Mouse (Mus musculus): Measurements from ENCODE around the gene Tmem50b. TPM values are rescaled to one million over a fixed set of nuclear protein-coding genes. Genes with fewer than 3 reads are reported as not detected.
A peak's percentile ranks its signal among the peaks of the same experiment; 100 is the strongest.
"Not testable (repeated sequence)": the region's sequence is repeated elsewhere in the genome, so short reads cannot be mapped to it uniquely, and the experiment has no call there.

Tmem50b gene
- 13.3 and 14.0 TPM in 2 replicates for polyA plus RNA-seq (2014; fragmentation: Nextera tagmentation; extraction: Ambion mirVana)

- peaks cover 13% of the 10 kb centered on the region for H3K27me3 ChIP-seq (replicated peaks; ENCODE audit: control insufficient read depth, insufficient read depth, low read length)
- H3K36me3 ChIP-seq (ENCODE audit: control insufficient read depth, insufficient read depth, low read length) = no peaks in the 10 kb centered on the region
- H3K4me1 ChIP-seq (replicated peaks; ENCODE audit: control insufficient read depth, insufficient read depth, low read length) = peaks cover 15% of the 10 kb centered on the region
- no peak within 1 kb of the TSS for H3K27ac ChIP-seq (ENCODE audit: low read depth, low read length)
- peak within 1 kb of the TSS; percentile 65 for H3K9ac ChIP-seq (ENCODE audit: low read depth, low read length)
- DNase-seq (ENCODE audit: low spot score) (peak; percentile 98), ATAC-seq (replicated peaks; ENCODE audit: low FRiP score) (peak; percentile 99)
- WGBS = 0% methylated on average over 34 of the region's 34 CpGs
- peak within 1 kb of the TSS; percentile 99 for H3K4me2 ChIP-seq
- no peaks in the 10 kb centered on the region for H3K9me3 ChIP-seq (ENCODE audit: control insufficient read depth, low read length)
- peak within 1 kb of the TSS; percentile 77 for H3K4me3 ChIP-seq (ENCODE audit: low read depth, low read length)
Observed at GRCm38 (mm10) chr16:91597672-91598010, at the start of gene Tmem50b. Tmem50b (minus strand) TSS chr16:91597800.

- H3K9ac ChIP-seq (ENCODE audit: low read depth, low read length) = peak within 1 kb of the TSS; percentile 96
- H3K9me3 ChIP-seq (ENCODE audit: control insufficient read depth, low read length) = no peaks in the 10 kb centered on the region
- H3K4me3 ChIP-seq (ENCODE audit: low read depth, low read length) = peak within 1 kb of the TSS; percentile 83
- H3K4me1 ChIP-seq (replicated peaks; ENCODE audit: control insufficient read depth, insufficient read depth, low read length) = peaks cover 15% of the 10 kb centered on the region
- peak within 1 kb of the TSS; percentile 99 for H3K27ac ChIP-seq (ENCODE audit: low read depth, low read length)
- no peaks in the 10 kb centered on the region for H3K27me3 ChIP-seq (replicated peaks; ENCODE audit: control insufficient read depth, insufficient read depth, low read length)
- WGBS = under 1% methylated on average over 59 of the region's 59 CpGs
- H3K36me3 ChIP-seq (ENCODE audit: control insufficient read depth, insufficient read depth, low read length) = peaks cover 20% of the 10 kb centered on the region
- ATAC-seq (replicated peaks; ENCODE audit: low FRiP score) (peak; percentile 88), DNase-seq (ENCODE audit: low spot score) (peak; percentile 95)
- H3K4me2 ChIP-seq = peak within 1 kb of the TSS; percentile 99
Observed at GRCm38 (mm10) chr16:91646681-91647419, 49.2 kb upstream of the Tmem50b start, which contains the start of gene Gart. Gart (minus strand) TSS chr16:91646952.

DNA sequence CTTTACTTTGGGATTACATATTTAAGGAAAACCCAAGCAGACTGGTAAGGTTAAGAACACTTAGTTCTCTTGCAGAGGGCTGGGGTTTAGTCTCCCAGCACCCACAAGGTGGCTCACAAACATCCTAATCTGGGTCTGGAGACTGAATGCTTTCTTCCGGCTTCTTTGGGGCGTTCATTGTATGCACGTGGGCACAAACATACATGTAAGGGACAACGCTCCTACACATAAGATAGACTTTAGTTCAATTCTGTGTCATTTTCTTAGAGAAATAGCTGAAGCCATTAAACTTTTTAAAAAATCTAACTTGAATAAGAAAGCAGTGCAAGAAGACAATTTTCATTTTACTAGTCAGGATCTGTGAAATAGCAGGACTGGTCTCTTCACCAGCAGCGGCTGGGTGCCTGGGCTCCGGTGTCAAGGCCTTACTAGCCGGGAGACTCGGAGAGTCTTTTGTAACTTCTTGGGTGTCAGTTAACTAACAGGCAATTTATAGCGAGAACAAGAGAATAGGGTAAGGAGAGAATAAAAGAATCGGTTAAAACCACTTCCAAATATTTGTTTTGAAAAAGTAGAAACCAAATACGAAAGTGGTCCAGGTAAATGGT lies 48.5 kb upstream of the Tmem50b start:
- peak overlapping the region; percentile 83 for H3K4me3 ChIP-seq (ENCODE audit: low read depth, low read length)
- H3K4me1 ChIP-seq (replicated peaks; ENCODE audit: control insufficient read depth, insufficient read depth, low read length) = peaks cover 15% of the 10 kb centered on the region
- DNase-seq (ENCODE audit: low spot score) (no peak), ATAC-seq (replicated peaks; ENCODE audit: low FRiP score) (no peak)
- peak overlapping the region; percentile 96 for H3K9ac ChIP-seq (ENCODE audit: low read depth, low read length)
- H3K36me3 ChIP-seq (ENCODE audit: control insufficient read depth, insufficient read depth, low read length) = peaks cover 22% of the 10 kb centered on the region; the same call in 1 of the 2 replicates
- H3K27me3 ChIP-seq (replicated peaks; ENCODE audit: control insufficient read depth, insufficient read depth, low read length) = no peaks in the 10 kb centered on the region
- peak overlapping the region; percentile 99; the same call in 1 of the 2 replicates for H3K27ac ChIP-seq (ENCODE audit: low read depth, low read length)
- H3K9me3 ChIP-seq (ENCODE audit: control insufficient read depth, low read length) = no peaks in the 10 kb centered on the region
- H3K4me2 ChIP-seq = peak overlapping the region; percentile 99
- WGBS = under 1% methylated on average over 11 of the region's 11 CpGs

DNA sequence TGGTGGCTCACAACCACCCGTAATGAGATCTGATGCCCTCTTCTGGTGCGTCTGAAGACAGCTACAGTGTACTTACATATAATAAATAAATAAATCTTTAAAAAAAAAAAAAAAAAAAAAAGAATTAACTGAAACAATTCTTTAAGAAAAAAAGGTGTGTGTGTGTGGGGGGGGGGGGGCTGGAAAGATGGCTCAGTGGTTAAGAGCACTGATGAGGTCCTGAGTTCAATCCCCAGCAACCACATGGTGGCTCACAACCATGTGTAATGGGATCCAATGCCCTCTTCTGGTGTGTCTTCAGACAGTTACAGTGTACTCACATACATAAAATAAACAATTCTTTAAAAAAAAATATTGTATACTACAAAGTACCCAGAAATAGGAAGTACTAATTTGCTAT lies 47.8 kb upstream of the Tmem50b start:
- ATAC-seq (replicated peaks; ENCODE audit: low FRiP score); H3K27me3 ChIP-seq (replicated peaks; ENCODE audit: control insufficient read depth, insufficient read depth, low read length); H3K9ac ChIP-seq (ENCODE audit: low read depth, low read length); DNase-seq (ENCODE audit: low spot score); H3K27ac ChIP-seq (ENCODE audit: low read depth, low read length); H3K9me3 ChIP-seq (ENCODE audit: control insufficient read depth, low read length): not testable (repeated sequence)
- Histone ChIP-seq H3K4me1 (replicated peaks; ENCODE audit: control insufficient read depth, insufficient read depth, low read length) (peaks cover 15% of the 10 kb centered on the region), H3K4me3 (ENCODE audit: low read depth, low read length) (peak overlapping the region; percentile 33; the same call in 1 of the 2 replicates), H3K36me3 (ENCODE audit: control insufficient read depth, insufficient read depth, low read length) (peaks cover 21% of the 10 kb centered on the region; the same call in 1 of the 2 replicates), H3K4me2 (peak overlapping the region; percentile 35; the same call in 1 of the 2 replicates)
- WGBS = no CpG with 5 or more reads among the region's 2 CpGs

- peaks cover 23% of the 10 kb centered on the region; the same call in 1 of the 2 replicates for H3K36me3 ChIP-seq (ENCODE audit: control insufficient read depth, insufficient read depth, low read length)
- DNase-seq (ENCODE audit: low spot score) (no peak), ATAC-seq (replicated peaks; ENCODE audit: low FRiP score) (no peak)
- H3K27me3 ChIP-seq (replicated peaks; ENCODE audit: control insufficient read depth, insufficient read depth, low read length) = no peaks in the 10 kb centered on the region
- no peak overlapping the region for H3K27ac ChIP-seq (ENCODE audit: low read depth, low read length)
- no peak overlapping the region for H3K9ac ChIP-seq (ENCODE audit: low read depth, low read length)
- 57% methylated on average over 2 of the region's 2 CpGs for WGBS
- H3K4me3 ChIP-seq (ENCODE audit: low read depth, low read length) = peak overlapping the region; percentile 20; the same call in 1 of the 2 replicates
- H3K4me1 ChIP-seq (replicated peaks; ENCODE audit: control insufficient read depth, insufficient read depth, low read length) = peaks cover 15% of the 10 kb centered on the region
- no peaks in the 10 kb centered on the region for H3K9me3 ChIP-seq (ENCODE audit: control insufficient read depth, low read length)
- peak overlapping the region; percentile 37 for H3K4me2 ChIP-seq
Observed at GRCm38 (mm10) chr16:91644901-91645300, 47.3 kb upstream of the Tmem50b start.

- H3K4me1 ChIP-seq (replicated peaks; ENCODE audit: control insufficient read depth, insufficient read depth, low read length) = peaks cover 9% of the 10 kb centered on the region
- H3K4me2 ChIP-seq = no peak overlapping the region
- H3K9ac ChIP-seq (ENCODE audit: low read depth, low read length) = no peak overlapping the region
- no peak for DNase-seq (ENCODE audit: low spot score)
- ATAC-seq (replicated peaks; ENCODE audit: low FRiP score) = no peak
- H3K27me3 ChIP-seq (replicated peaks; ENCODE audit: control insufficient read depth, insufficient read depth, low read length) = no peaks in the 10 kb centered on the region
- peaks cover 54% of the 10 kb centered on the region for H3K36me3 ChIP-seq (ENCODE audit: control insufficient read depth, insufficient read depth, low read length)
- no peaks in the 10 kb centered on the region for H3K9me3 ChIP-seq (ENCODE audit: control insufficient read depth, low read length)
- no peak overlapping the region for H3K4me3 ChIP-seq (ENCODE audit: low read depth, low read length)
- WGBS = 92% methylated on average over 8 of the region's 8 CpGs
- H3K27ac ChIP-seq (ENCODE audit: low read depth, low read length) = no peak overlapping the region
Observed at GRCm38 (mm10) chr16:91640171-91640570, 42.6 kb upstream of the Tmem50b start.

DNA sequence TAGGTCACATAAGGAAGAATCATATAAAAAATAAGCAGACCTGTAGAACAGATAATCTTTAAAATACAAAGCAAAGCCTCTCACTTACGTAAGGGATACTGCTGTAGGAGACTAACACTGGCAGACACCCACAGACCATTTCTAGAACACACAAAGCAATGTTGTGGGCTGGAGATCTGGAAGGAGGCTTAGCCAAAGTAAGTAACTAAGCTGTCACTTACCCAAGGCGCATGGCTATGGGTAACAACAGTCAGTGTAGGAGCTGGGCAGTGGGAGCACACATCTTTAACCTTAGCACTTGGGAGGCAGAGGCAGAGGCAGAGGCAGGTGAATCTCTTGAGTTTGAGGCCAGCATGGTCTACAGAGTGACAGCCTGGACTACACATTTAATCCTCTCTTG lies 42.0 kb upstream of the Tmem50b start:
- 92% methylated on average over 2 of the region's 2 CpGs for WGBS
- ATAC-seq (replicated peaks; ENCODE audit: low FRiP score) (no peak), DNase-seq (ENCODE audit: low spot score) (no peak)
- Histone ChIP-seq H3K27me3 (replicated peaks; ENCODE audit: control insufficient read depth, insufficient read depth, low read length) (no peaks in the 10 kb centered on the region), H3K9ac (ENCODE audit: low read depth, low read length) (no peak overlapping the region), H3K9me3 (ENCODE audit: control insufficient read depth, low read length) (no peaks in the 10 kb centered on the region), H3K4me1 (replicated peaks; ENCODE audit: control insufficient read depth, insufficient read depth, low read length) (peaks cover 4% of the 10 kb centered on the region; the same call in 1 of the 2 replicates), H3K27ac (ENCODE audit: low read depth, low read length) (no peak overlapping the region), H3K36me3 (ENCODE audit: control insufficient read depth, insufficient read depth, low read length) (peaks cover 58% of the 10 kb centered on the region), H3K4me3 (ENCODE audit: low read depth, low read length) (no peak overlapping the region), H3K4me2 (no peak overlapping the region)

DNA sequence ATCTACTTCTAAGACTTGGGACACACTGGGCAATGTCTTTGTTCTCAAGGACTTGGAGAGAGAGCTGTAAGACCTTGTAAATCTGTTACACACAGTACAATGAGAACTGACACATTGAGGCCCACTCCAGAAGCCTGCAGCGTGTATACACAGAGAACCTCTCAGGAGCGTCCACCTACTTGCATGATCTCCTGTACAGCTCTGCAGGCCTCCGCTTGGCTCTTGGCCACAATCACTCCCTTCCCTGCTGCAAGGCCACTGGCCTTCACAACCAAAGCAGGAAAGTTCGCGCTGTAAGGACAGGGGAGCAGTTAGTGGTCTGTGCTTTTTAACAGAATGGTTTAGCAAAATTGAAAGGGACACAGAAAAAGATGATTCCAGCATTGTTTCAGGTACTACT lies 41.6 kb upstream of the Tmem50b start:
- Histone ChIP-seq H3K27me3 (replicated peaks; ENCODE audit: control insufficient read depth, insufficient read depth, low read length) (no peaks in the 10 kb centered on the region), H3K27ac (ENCODE audit: low read depth, low read length) (no peak overlapping the region), H3K4me2 (no peak overlapping the region), H3K4me1 (replicated peaks; ENCODE audit: control insufficient read depth, insufficient read depth, low read length) (no peaks in the 10 kb centered on the region; the same call in 1 of the 2 replicates), H3K36me3 (ENCODE audit: control insufficient read depth, insufficient read depth, low read length) (peaks cover 58% of the 10 kb centered on the region), H3K9ac (ENCODE audit: low read depth, low read length) (no peak overlapping the region), H3K9me3 (ENCODE audit: control insufficient read depth, low read length) (no peaks in the 10 kb centered on the region), H3K4me3 (ENCODE audit: low read depth, low read length) (no peak overlapping the region)
- ATAC-seq (replicated peaks; ENCODE audit: low FRiP score) (no peak), DNase-seq (ENCODE audit: low spot score) (no peak)
- WGBS = 91% methylated on average over 5 of the region's 5 CpGs

All from liver, embryonic 11.5 days (tissue).